Mouse (Mus musculus) heart, embryonic 15.5 days (tissue): ENCODE data around the gene Fam163b. TPM values are rescaled to one million over a fixed set of nuclear protein-coding genes. Genes with fewer than 3 reads are reported as not detected.

Experiments used
- ATAC-seq: fragments of 200-750 bp; cut with Nextera tagmentation; replicated peaks from 2 replicates; pipeline ENCODE4 v1.8.0; 2017; ENCODE audit warnings: low read depth, moderate TSS enrichment; ENCODE audit not compliant: insufficient number of reproducible peaks, insufficient read depth, low FRiP score
- H3K27ac ChIP-seq: fragments of 300-500 bp; sonication (generic); 2 replicates; pipeline ENCODE4 v1.5.1; 2015; ENCODE audit warnings: mild to moderate bottlenecking, inconsistent platforms
- H3K27me3 ChIP-seq: fragments of 300-500 bp; sonication (generic); 2 replicates; pipeline ENCODE4 v1.6.1; 2015; ENCODE audit warnings: inconsistent platforms
- H3K36me3 ChIP-seq: fragments of 300-500 bp; sonication (generic); 2 replicates; pipeline ENCODE4 v1.6.1; 2015; ENCODE audit warnings: mild to moderate bottlenecking, inconsistent platforms
- H3K4me1 ChIP-seq: fragments of 300-500 bp; sonication (generic); replicated peaks from 2 replicates; pipeline ENCODE4 v1.6.1; 2015; ENCODE audit warnings: inconsistent platforms
- H3K4me2 ChIP-seq: fragments of 300-500 bp; sonication (generic); 2 replicates; pipeline ENCODE4 v1.6.1; 2015; ENCODE audit warnings: inconsistent platforms, mild to moderate bottlenecking, moderate library complexity
- H3K4me3 ChIP-seq: fragments of 300-500 bp; sonication (generic); 2 replicates; pipeline ENCODE4 v1.5.1; 2015; ENCODE audit warnings: mild to moderate bottlenecking, inconsistent platforms
- H3K9ac ChIP-seq: fragments of 300-500 bp; sonication (generic); 2 replicates; pipeline ENCODE4 v1.6.1; 2015; ENCODE audit warnings: mild to moderate bottlenecking, inconsistent platforms
- H3K9me3 ChIP-seq: fragments of 300-500 bp; sonication (generic); replicated peaks from 2 replicates; pipeline ENCODE4 v1.6.1; 2016; ENCODE audit warnings: inconsistent platforms
- WGBS: fragments of 180-500 bp; shearing (Covaris S2); methylation state at CpG from one replicate; pipeline ENCODE4 v1.1.7; 2015; ENCODE audit warnings: mixed read lengths; 5-methylcytosine and 5-hydroxymethylcytosine counted together
- polyA plus RNA-seq: library from polyadenylated mRNA; unstranded; fragments of >200 nt; fragmentation: Nextera tagmentation; extraction: Ambion mirVana; gene quantifications from 2 replicates; pipeline ENCODE4 v1.2.1, GENCODE M21; 2015

Fam163b gene
- polyA plus RNA-seq, 1 experiment from 2014 or later: 0.39 TPM

DNA sequence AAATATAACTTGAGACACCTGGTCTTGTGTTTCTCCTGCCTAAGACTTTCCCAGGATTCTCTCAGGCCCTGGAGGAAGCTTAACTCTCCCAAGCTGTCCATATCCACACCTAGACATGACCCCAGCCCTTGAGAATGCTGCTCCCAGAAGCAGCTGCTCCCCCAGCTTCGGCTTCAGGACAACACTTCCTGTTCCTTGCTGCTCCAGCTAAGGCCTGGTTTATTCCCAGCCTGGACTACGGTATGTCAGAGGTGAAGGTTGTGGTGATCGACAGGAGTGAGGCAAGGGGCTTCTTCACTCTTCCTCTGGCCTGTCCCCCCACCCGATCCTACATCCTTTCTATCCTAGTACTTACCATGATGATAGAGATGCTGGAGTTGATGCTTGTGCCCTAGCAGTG lies 68.9 kb downstream of the Fam163b start:
- no peak overlapping the region for H3K4me2 ChIP-seq
- 58% methylated on average over 4 of the region's 4 CpGs for WGBS
- H3K9ac ChIP-seq: no peak overlapping the region
- no peaks in the 10 kb centered on the region; the same call in none of the 2 replicates for H3K27me3 ChIP-seq
- H3K36me3 ChIP-seq: no peaks in the 10 kb centered on the region
- no peak overlapping the region for H3K4me3 ChIP-seq
- no peak for ATAC-seq
- no peak overlapping the region for H3K27ac ChIP-seq
- no peaks in the 10 kb centered on the region for H3K9me3 ChIP-seq
- peaks cover 43% of the 10 kb centered on the region for H3K4me1 ChIP-seq

DNA sequence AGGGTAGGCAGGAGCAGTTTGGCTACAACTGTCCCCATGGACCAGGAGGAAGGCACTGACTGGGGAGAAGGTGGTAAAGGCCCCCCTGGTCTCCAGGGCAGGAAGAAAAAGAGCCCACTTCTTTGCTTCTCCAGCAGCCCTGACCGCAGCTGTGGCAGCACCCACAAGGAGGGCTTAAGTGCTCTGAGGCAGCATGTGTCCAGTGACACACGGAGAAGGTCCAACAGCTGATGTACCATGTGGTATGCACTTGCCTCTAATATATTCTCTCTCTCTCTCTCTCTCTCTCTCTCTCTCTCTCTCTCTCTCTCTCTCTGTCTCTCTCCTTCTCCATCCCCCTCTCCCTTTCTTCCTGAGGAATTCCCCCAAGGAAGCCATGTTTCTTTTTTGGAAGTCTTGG lies 70.3 kb downstream of the Fam163b start, which contains the start of gene Mymk:
Gene Mymk, minus strand, starts transcription at position 202 of the 400 bp plus-strand sequence.
- H3K4me3 ChIP-seq: no peak within 1 kb of the TSS
- no peaks in the 10 kb centered on the region for H3K9me3 ChIP-seq
- WGBS: 76% methylated on average over 2 of the region's 2 CpGs
- no peaks in the 10 kb centered on the region for H3K36me3 ChIP-seq
- no peak within 1 kb of the TSS for H3K4me2 ChIP-seq
- no peaks in the 10 kb centered on the region; the same call in 1 of the 2 replicates for H3K27me3 ChIP-seq
- H3K9ac ChIP-seq: no peak within 1 kb of the TSS
- peak within 1 kb of the TSS; percentile 34; the same call in 1 of the 2 replicates for H3K27ac ChIP-seq
- H3K4me1 ChIP-seq: peaks cover 32% of the 10 kb centered on the region
- ATAC-seq: no peak

DNA sequence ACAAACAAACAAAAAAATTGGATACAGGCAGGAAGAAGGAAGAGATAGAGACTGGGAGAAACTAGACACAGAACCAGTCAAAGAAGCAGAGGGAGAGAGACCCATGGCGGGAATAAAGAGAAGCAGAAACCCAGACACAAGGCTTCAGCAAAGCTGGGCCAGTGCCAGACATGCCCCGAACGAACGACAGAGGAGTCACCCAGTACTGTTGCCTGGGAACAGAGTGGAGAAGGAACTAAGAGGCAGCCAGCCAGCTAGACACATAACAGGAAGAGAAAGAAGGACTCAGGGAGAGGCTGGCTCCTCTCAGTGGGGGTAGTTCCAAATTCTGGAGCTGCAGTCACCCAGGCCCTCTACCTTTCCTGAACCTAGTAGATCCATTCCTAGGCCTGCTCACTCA lies 71.2 kb downstream of the Fam163b start:
- peak; percentile 74 for ATAC-seq
- Histone ChIP-seq H3K36me3 (no peaks in the 10 kb centered on the region), H3K27ac (peak overlapping the region; percentile 34; the same call in 1 of the 2 replicates), H3K4me1 (peaks cover 32% of the 10 kb centered on the region), H3K4me3 (no peak overlapping the region), H3K9ac (no peak overlapping the region), H3K4me2 (no peak overlapping the region), H3K9me3 (no peaks in the 10 kb centered on the region), H3K27me3 (no peaks in the 10 kb centered on the region)
- WGBS: 4% methylated on average over 4 of the region's 4 CpGs

DNA sequence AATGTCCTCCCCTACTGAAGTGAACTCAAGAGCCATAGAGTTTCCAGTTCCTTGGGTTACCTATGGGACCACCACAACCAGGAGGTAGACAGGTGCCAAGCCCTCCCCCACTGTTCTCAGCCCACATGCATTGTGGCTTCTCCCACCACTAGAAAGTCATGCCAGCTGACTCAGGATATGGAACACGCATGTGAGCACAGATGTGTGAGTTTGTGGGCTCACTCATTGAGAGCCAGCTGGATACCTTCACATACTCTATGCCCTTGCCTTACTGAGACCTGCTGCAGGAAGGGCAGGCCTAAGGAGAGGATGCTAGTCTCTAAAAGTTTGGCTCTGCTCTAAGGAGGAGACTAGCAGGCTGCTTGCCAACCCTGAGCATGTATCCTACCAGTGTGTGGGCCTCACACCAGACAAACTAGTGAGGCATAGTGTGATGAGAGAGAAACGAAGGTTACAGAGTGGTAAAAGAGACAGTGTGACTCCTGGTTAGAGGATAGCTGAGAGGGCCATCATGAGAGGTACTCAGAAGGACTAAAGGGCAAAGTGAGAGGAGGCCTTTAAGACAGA lies 72.0 kb downstream of the Fam163b start:
- H3K27ac ChIP-seq: no peak overlapping the region

DNA sequence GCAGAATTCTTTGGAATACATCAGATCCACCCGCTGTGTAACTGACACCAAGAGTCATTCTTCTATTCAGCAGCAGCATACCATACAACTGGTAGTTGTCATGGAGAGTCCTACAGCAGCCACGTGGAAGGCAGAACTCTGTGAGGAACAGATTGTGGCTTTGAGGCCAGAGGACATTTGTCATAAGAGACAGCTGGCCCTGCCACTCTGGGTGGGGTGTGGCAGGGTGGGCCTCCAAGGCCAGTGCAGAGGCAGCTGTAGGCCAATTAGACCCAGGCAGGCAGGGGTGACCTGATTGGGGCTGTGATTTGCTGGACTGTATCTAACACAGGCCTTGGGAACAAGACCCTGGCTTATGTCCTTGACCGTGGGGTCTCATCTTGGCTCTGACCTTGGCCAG lies 72.6 kb downstream of the Fam163b start:
- no peaks in the 10 kb centered on the region for H3K9me3 ChIP-seq
- H3K4me2 ChIP-seq: no peak overlapping the region
- no peak overlapping the region for H3K9ac ChIP-seq
- no peak overlapping the region for H3K4me3 ChIP-seq
- no peaks in the 10 kb centered on the region for H3K27me3 ChIP-seq
- no peak for ATAC-seq
- H3K27ac ChIP-seq: no peak overlapping the region
- peaks cover 19% of the 10 kb centered on the region for H3K4me1 ChIP-seq
- H3K36me3 ChIP-seq: no peaks in the 10 kb centered on the region
- WGBS: 58% methylated on average over 3 of the region's 3 CpGs

More for the DNA sequence above, 72.0 kb downstream of the Fam163b start:
- Histone ChIP-seq H3K36me3 (no peaks in the 10 kb centered on the region), H3K4me1 (peaks cover 26% of the 10 kb centered on the region), H3K27me3 (no peaks in the 10 kb centered on the region), H3K9me3 (no peaks in the 10 kb centered on the region), H3K9ac (no peak overlapping the region), H3K4me3 (no peak overlapping the region), H3K4me2 (no peak overlapping the region)
- no peak for ATAC-seq
- WGBS: 74% methylated on average over 2 of the region's 2 CpGs

DNA sequence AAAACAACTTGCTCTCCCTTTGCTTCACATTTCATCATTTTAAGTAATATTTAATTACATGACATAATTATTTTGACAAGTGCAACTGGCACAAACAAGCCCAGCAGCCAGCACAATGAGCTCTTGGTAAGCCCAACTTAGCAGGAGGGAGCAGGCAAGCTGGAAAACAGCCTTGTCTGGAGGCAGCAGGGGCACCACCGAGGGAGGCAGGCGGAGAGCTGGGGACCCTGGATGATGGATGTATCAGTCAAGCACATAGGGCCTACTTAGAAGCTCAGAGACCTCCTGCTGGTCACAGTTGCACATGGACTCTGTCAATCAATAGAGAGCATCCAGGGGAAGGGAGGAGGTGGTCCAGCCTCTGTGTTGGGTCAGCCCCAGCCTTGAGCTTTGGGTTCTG lies 74.3 kb downstream of the Fam163b start:
- Histone ChIP-seq H3K4me1 (peaks cover 18% of the 10 kb centered on the region), H3K36me3 (no peaks in the 10 kb centered on the region), H3K27ac (no peak overlapping the region), H3K4me3 (no peak overlapping the region), H3K4me2 (no peak overlapping the region), H3K9me3 (no peaks in the 10 kb centered on the region), H3K27me3 (no peaks in the 10 kb centered on the region), H3K9ac (no peak overlapping the region)
- 57% methylated on average over 2 of the region's 2 CpGs for WGBS
- no peak for ATAC-seq

DNA sequence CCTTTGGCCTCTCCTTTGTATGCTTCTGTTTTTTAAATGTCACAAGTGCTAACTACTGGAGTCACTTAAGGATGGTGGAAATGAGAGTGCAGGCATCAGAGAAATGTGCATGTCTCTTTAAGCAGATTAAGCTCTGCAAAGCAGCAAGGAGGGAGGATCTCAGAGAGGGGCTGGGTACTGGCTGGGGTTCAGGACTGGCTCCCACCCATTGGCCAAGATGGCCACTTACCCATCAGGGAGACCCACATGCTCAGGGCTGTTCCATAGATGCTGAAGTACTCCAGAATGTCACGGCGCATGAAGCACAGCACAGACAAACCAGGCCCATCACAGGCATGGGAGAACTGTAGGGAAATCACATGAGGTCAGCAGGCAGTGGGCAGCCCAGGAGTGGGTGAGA lies 75.2 kb downstream of the Fam163b start:
- H3K9ac ChIP-seq: no peak overlapping the region
- WGBS: 94% methylated on average over 2 of the region's 2 CpGs
- no peaks in the 10 kb centered on the region for H3K27me3 ChIP-seq
- H3K36me3 ChIP-seq: no peaks in the 10 kb centered on the region
- no peak overlapping the region for H3K4me3 ChIP-seq
- no peak overlapping the region for H3K27ac ChIP-seq
- no peak overlapping the region for H3K4me2 ChIP-seq
- no peaks in the 10 kb centered on the region for H3K9me3 ChIP-seq
- H3K4me1 ChIP-seq: peaks cover 21% of the 10 kb centered on the region
- ATAC-seq: no peak

Other genes with a start within 250 kb of the Fam163b start
- 13.5 and 15.9 TPM in 2 replicates for gene Surf6, start 239.6 kb downstream of the Fam163b start, polyA plus RNA-seq
- gene Med22, start 231.8 kb downstream of the Fam163b start, polyA plus RNA-seq: 35.2 and 43.8 TPM in 2 replicates
- 314 and 345 TPM in 2 replicates for gene Rpl7a, start 231.7 kb downstream of the Fam163b start, polyA plus RNA-seq
- gene Surf2, start 226.1 kb downstream of the Fam163b start, polyA plus RNA-seq: 28.9 and 31.6 TPM in 2 replicates
- 44.6 and 45.3 TPM in 2 replicates for gene Surf1, start 226.0 kb downstream of the Fam163b start, polyA plus RNA-seq
- 157 and 192 TPM in 2 replicates for gene Surf4, start 208.6 kb downstream of the Fam163b start, polyA plus RNA-seq
- 0.10 and 0.11 TPM in 2 replicates for gene Stkld1, start 208.4 kb downstream of the Fam163b start, polyA plus RNA-seq
- gene Rexo4, start 178.1 kb downstream of the Fam163b start, polyA plus RNA-seq: 23.6 and 29.7 TPM in 2 replicates
- not detected in 2 replicates for gene Adamts13, start 169.1 kb downstream of the Fam163b start, polyA plus RNA-seq
- gene Cacfd1, start 132.6 kb downstream of the Fam163b start, polyA plus RNA-seq: 35.4 and 48.3 TPM in 2 replicates
- gene Slc2a6, start 114.5 kb downstream of the Fam163b start, polyA plus RNA-seq: 0.26 and 0.57 TPM in 2 replicates
- 0.18 and 0.42 TPM in 2 replicates for gene Mymk, start 70.3 kb downstream of the Fam163b start, polyA plus RNA-seq
- gene Adamtsl2, start 63.1 kb downstream of the Fam163b start, polyA plus RNA-seq: 12.3 and 13.8 TPM in 2 replicates
- gene Dbh, start 22.7 kb upstream of the Fam163b start, polyA plus RNA-seq: 0.60 and 6.5 TPM in 2 replicates
- gene Sardh, start 105.8 kb upstream of the Fam163b start, polyA plus RNA-seq: 18.7 and 21.4 TPM in 2 replicates